Mouse (Mus musculus): ENCODE results near the gene Emx1.
"Not testable (repeated sequence)": the region's sequence is repeated elsewhere in the genome, so short reads cannot be mapped to it uniquely, and the experiment has no call there.

GRCm38 (mm10) chr6:85158040-85158804, 29.0 kb upstream of the Emx1 start:
- TF ChIP-seq CTCF (IDR thresholded peaks at IDR 0.05; ENCODE audit: control insufficient read depth, insufficient read depth, insufficient read length); MYOG (IDR thresholded peaks at IDR 0.05; ENCODE audit: control insufficient read depth, extremely low read depth, insufficient read length); MAX (IDR thresholded peaks at IDR 0.05); USF1 (IDR thresholded peaks at IDR 0.05; ENCODE audit: low read depth): not testable (repeated sequence)

Measured in C2C12 (cell line).